Mouse (Mus musculus) activated CD4-positive, CD25-positive, alpha-beta regulatory T cell, adult 9 weeks (primary cell): ENCODE data around the gene Ttbk2. TPM values are rescaled to one million over a fixed set of nuclear protein-coding genes. Genes with fewer than 3 reads are reported as not detected.

Source experiments
- polyA plus RNA-seq: library from polyadenylated mRNA; unstranded; fragments of 100-300 nt; shearing (Covaris generic); gene quantifications from one replicate; pipeline ENCODE4 v1.2.1, GENCODE M21; 2017

Ttbk2 gene
- 0.83 TPM for polyA plus RNA-seq

DNA sequence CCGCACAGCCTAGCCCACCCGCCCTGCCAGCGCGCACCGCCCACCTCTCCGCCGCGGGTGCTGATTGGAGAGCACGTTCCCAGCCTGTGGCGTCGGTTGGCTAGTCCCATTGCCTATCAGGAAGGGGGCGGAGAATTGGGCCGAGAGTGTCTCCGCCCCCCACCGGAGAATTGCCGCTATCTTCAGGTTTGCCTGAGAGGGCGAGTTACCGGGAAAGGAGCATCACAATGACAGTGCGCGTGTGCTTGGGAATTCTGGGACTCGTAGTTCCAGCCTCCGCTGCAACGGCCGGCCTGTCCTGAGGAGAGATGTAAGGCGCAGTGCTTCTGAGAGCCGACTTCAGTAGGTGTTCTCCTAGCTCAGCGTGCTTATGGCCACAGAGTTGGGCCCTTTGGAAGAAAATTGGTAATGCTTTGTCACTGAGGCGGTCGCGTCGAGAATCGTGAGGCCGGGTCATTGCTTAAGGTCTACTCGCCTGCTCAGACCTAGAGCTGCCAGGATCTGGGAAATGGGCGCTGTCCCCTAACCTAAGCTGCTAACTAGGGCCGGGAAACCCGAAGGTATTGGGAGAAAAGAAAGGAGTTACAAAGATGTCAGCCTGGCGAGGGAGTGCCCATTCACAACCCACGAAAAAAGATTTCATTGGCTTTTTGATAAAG is at the start of gene Ttbk2:
Ttbk2 (minus strand) TSS at position 181 of the 659 bp plus-strand sequence.

DNA sequence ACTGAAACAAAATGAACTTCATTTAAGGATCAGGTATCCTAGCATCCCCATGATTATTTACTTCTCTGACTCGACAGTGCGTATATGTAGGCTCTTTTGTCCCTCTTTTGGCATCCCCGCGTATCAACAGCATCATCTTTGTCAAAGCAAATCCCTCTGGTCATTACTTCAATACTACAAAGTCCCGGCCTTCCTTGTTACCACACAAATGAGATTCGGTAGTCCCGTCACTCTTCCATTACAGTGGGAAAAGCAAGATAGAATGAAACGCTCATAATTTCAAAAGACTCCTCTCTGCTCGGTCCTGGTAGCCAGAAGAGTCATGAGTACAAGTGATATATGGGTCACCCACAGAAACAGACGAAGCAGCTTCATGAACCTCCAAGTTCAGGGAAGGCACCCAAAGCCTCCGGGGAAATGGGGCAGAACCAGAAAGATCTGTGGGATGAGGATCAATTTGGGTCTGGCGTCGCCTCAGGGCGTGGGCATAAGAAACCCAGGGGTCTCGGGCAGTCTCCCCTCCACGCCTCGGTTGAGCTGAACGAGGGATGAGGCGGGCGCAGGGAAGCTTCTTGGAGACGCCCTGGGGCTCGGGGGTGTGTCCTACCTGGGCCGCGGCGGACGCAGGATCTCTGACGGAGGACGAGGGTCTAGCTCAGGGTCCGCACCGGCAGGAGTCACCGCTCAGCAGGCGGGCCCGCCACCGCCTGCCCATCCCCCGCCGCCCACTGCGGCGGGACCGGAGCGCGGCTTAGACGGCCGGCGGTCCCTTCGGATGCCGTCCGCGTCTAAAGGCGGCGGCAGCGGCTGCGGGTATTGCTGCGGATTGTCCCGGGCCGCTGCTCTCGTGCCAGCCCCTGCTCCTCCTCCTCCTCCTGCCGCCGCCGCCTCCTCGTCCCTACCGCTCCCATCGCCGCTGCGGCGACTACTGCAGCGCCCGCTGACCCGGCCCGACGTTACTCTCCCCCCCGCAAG is 668 bp downstream of the Ttbk2 start, which contains the start of gene Cdan1:
Cdan1 (minus strand) TSS at position 680 of the 975 bp plus-strand sequence.

Other genes starting within 250 kb of the Ttbk2 start
- 21.9 TPM for gene Haus2, start 241.2 kb downstream of the Ttbk2 start, polyA plus RNA-seq
- gene Lrrc57, start 241.1 kb downstream of the Ttbk2 start, polyA plus RNA-seq = 34.4 TPM
- 0.29 TPM for gene Stard9, start 221.5 kb downstream of the Ttbk2 start, polyA plus RNA-seq
- gene Cdan1, start 476 bp downstream of the Ttbk2 start, polyA plus RNA-seq = 2.0 TPM
- 62.4 TPM for gene Ubr1, start 120.1 kb upstream of the Ttbk2 start, polyA plus RNA-seq
- 13.0 TPM for gene Tmem62, start 126.4 kb upstream of the Ttbk2 start, polyA plus RNA-seq
- gene Ccndbp1, start 157.8 kb upstream of the Ttbk2 start, polyA plus RNA-seq = 161 TPM
- gene Epb42, start 186.5 kb upstream of the Ttbk2 start, polyA plus RNA-seq = 0.92 TPM
- not detected for gene Tgm5, start 235.2 kb upstream of the Ttbk2 start, polyA plus RNA-seq